Mouse (Mus musculus) heart, adult 10 weeks (tissue): Measurements from ENCODE around the gene Adamts14. TPM values are rescaled to one million over a fixed set of nuclear protein-coding genes. Genes with fewer than 3 reads are reported as not detected.

Source experiments
- polyA plus RNA-seq: library from polyadenylated mRNA; stranded (reverse); fragments of 350-450 nt; fragmentation: Illumina TruSeq; extraction: RNeasy Lipid Tissue Mini Kit (QIAGEN cat#74804); gene quantifications from one replicate; pipeline ENCODE4 v1.2.3, GENCODE M21; 2014; ENCODE audit warnings: low read depth, low replicate concordance

Adamts14 gene
- polyA plus RNA-seq = 0.63 TPM

GRCm38 (mm10) chr10:61273081-61273843 lies at the start of gene Adamts14:
Adamts14 (minus strand) TSS chr10:61273438.

GRCm38 (mm10) chr10:61297477-61297876 lies 24.2 kb upstream of the Adamts14 start, which contains the start of gene Prf1:
Prf1 (plus strand) TSS chr10:61297833.

GRCm38 (mm10) chr10:61171654-61172053 lies 101.6 kb downstream of the Adamts14 start, which contains the start of gene Tbata:
Tbata (plus strand) TSS chr10:61171954.

GRCm38 (mm10) chr10:61147157-61148040 lies 125.8 kb downstream of the Adamts14 start, which contains the start of gene Sgpl1:
Sgpl1 (minus strand) TSS chr10:61147703.

Other genes starting within 250 kb of the Adamts14 start
- gene Pcbd1, start 184.1 kb downstream of the Adamts14 start, polyA plus RNA-seq = 3.1 TPM
- 19.5 TPM for gene Sgpl1, start 125.7 kb downstream of the Adamts14 start, polyA plus RNA-seq
- gene Tbata, start 101.5 kb downstream of the Adamts14 start, polyA plus RNA-seq = not detected
- not detected for gene Prf1, start 24.4 kb upstream of the Adamts14 start, polyA plus RNA-seq
- gene Pald1, start 110.1 kb upstream of the Adamts14 start, polyA plus RNA-seq = 13.7 TPM
- gene Nodal, start 144.5 kb upstream of the Adamts14 start, polyA plus RNA-seq = not detected
- 54.2 TPM for gene Eif4ebp2, start 179.2 kb upstream of the Adamts14 start, polyA plus RNA-seq
- gene Lrrc20, start 202.4 kb upstream of the Adamts14 start, polyA plus RNA-seq = 34.1 TPM